Mouse (Mus musculus): ENCODE data around the gene Tbc1d5.
"Not testable (repeated sequence)": the region's sequence is repeated elsewhere in the genome, so short reads cannot be mapped to it uniquely, and the experiment has no call there.

Tbc1d5 gene

DNA sequence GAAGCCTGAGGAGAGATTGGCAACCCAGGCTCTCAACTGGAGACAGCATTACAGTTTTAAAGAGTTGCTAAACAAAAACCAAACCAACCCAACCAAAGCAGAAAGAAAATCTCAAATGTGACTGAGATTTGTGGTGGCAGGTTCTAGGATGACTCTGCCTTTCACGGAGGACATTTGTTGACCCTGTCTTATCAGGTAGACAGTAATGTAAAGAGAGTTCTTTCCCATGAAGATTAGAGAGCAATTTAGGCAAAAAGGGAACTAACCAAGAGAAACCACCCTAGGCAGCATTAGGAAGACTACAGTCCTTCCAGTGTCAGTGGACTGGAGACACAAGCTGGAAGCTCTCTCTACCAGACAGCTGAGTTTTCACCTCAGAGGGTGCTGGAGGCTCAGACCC is 438.3 kb downstream of the Tbc1d5 start:
- DNase-seq: no peak

- DNase-seq: no peak
Observed at GRCm38 (mm10) chr17:50738476-50738875, 440.7 kb downstream of the Tbc1d5 start.

GRCm38 (mm10) chr17:50737068-50737467 is 442.1 kb downstream of the Tbc1d5 start:
- no peak for DNase-seq

- no peak for DNase-seq
Observed at GRCm38 (mm10) chr17:50735955-50736533, 443.1 kb downstream of the Tbc1d5 start.

- DNase-seq: no peak
Observed at GRCm38 (mm10) chr17:50735382-50735954, 443.7 kb downstream of the Tbc1d5 start.

DNA sequence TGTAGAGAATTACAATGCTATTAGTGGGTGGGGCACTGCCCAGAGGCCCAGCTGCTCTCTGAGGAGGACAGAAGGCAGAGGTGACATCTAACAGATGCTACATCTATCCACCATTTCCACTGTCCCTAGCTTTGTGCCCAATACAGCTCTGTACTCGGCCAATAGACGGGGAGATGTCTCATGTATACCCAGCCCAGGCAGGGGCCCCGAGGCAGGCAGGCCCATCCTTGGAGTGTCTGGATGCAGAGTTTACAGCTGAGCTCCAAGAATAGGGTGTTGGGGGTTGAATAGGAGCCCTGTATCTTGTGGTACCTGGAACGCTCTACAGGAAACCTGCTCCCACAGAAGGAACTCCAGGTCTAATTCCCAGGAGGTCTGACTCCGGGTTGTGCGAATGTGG is 444.4 kb downstream of the Tbc1d5 start:
- no peak for DNase-seq

GRCm38 (mm10) chr17:50733390-50733789 is 445.8 kb downstream of the Tbc1d5 start:
- no peak for DNase-seq

DNA sequence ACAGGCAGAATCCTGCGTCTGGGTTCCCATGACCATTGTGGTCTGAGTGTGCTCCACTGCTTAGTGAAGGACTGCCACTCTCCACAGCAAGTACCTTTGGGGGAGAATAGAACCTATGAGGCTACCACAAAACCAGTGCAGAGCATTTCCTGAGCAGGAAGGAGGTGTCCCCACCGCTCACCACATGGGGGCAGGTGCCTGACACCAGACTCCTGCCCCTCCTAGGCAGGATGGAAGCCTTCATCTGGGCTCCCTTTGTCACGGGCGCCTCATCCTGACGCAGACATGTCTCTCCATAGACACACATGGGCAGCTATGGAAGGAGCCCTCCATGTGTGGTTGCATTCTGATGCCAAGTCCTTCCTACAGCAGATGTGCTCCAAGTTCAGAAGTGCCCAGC is 447.3 kb downstream of the Tbc1d5 start:
- no peak for DNase-seq

- DNase-seq: no peak
Observed at GRCm38 (mm10) chr17:50730896-50731295, 448.3 kb downstream of the Tbc1d5 start.

- no peak for DNase-seq
Observed at GRCm38 (mm10) chr17:50729577-50729976, 449.6 kb downstream of the Tbc1d5 start.

- no peak for DNase-seq
Observed at GRCm38 (mm10) chr17:50729031-50729430, 450.1 kb downstream of the Tbc1d5 start.

- no peak for DNase-seq
Observed at GRCm38 (mm10) chr17:50726265-50726664, 452.9 kb downstream of the Tbc1d5 start.

DNA sequence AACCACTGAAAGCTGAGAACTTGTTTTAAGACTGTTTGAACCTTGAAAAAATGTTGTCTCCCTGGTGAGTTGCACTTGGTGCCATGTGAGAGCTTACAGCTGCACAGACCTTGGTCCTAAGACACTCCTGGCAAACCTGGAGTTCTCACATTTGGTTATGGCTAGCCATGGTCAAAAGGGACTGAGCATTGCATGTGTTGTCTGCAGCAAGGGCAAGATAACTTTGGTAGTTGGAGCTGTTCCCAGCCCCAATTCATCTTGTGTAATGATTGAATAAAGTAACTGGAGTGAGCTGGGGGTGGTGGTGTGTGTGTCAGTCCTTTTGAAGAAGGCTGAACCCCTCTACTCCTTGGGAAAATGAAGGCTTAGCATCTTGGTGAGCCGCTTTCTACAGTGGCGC is 454.8 kb downstream of the Tbc1d5 start:
- no peak for DNase-seq

- no peak for DNase-seq
Observed at GRCm38 (mm10) chr17:50717586-50717985, 461.6 kb downstream of the Tbc1d5 start.

DNA sequence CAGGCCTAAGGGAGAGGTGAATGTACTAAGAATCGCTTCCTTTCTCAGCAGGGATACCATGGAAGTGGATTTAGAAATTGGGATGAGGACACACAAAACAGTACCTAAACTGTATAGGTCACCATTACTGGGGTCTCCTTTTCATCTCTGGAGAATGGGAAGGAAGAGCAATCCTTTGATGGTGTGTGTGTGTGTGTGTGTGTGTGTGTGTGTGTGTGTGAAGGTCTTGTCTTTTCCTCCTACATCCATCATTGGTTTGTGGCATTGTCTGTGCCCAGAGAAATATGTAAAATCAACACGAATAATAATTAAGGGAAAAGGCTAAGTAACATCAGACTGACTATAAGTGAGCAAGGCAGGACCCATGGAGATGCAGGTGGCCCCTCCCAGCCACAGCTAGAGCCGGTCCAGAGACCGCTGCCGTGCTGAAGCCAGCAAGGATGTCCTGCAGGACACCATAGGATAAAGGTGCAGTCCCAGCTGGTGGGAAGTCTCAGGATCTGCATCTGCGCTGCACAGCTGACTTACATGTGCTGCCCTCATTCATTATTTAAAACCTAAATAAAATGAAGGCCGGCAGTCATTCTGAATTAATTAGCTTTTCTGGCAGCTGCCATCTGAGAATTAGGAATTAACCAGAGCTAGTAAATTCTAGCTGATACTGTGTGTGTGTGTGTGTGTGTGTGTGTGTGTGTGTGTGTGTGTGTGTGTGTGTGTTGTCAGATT is 468.5 kb downstream of the Tbc1d5 start:
- peak; percentile 52 for DNase-seq

- DNase-seq: not testable (repeated sequence)
Observed at GRCm38 (mm10) chr17:50698410-50698809, 480.7 kb downstream of the Tbc1d5 start.

GRCm38 (mm10) chr17:50688135-50688534 is 491.0 kb downstream of the Tbc1d5 start:
- no peak for DNase-seq

- DNase-seq: no peak
Observed at GRCm38 (mm10) chr17:50687670-50688069, 491.5 kb downstream of the Tbc1d5 start.

DNA sequence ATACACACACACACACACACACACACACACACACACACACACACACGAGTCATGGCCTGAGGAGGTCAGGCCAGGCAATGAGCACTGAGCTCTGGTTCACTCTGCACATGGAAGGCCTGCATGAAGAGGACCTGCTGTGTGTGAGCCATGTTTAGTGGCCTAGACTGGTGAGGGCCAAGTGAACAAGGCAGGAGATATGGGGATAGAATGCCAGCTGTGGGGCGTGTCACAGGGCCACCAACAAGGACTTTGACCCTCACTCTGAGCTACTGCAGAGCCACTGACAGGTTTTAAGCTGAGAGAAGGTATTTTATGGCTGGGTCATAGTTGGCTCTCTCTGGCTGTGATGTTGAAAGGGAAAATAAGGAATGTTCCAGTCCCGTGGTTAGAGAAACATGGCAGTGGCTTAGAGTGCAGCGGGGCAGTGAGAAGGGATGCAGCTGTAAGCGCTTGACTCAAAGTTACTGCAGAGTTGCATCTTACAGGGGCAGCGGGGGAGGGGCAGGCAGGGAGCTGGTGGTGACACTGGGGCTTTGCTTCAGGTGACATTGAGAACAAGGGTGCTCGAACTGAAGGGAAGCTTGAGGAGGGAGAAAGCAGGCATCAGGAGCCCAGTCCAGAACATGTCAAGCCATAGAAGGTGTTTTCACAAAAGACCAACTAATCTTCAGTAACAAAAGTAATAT is 494.0 kb downstream of the Tbc1d5 start:
- DNase-seq: no peak

Data from retina, postnatal 1 day (tissue).